Mouse (Mus musculus): Measurements from ENCODE around the gene Prn. TPM values are rescaled to one million over a fixed set of nuclear protein-coding genes. Genes with fewer than 3 reads are reported as not detected.

Prn gene
- polyA plus RNA-seq, 1 experiment from 2014 or later: not detected

DNA sequence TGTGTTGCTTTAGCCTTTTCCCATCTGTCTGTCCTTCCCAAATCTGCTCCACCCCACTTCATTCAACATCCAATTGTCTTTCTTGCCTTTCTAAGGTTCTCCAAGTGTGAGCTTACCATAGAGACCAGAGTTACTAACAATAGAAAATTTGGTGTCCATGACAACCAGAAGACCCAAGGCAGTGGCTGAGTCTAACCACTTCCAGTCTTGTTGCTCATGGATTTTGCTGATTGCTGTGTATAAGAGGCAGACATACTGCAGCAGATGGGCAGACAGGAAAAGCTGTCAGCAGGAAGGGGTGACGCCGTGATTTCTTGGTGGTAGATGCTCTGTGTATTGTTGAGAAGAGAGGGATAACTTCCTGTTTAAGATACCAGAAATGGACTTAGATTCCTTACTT, 26.6 kb upstream of the Prn start:
- no peak overlapping the region for H3K27ac ChIP-seq
- 58% methylated on average over 2 of the region's 2 CpGs for WGBS
- no peak overlapping the region for H3K4me2 ChIP-seq (replicated peaks)
- DNase-seq (ENCODE audit: low spot score): no peak
- H3K27me3 ChIP-seq (ENCODE audit: control insufficient read depth, insufficient read depth, low read length): no peaks in the 10 kb centered on the region
- no peaks in the 10 kb centered on the region for H3K36me3 ChIP-seq (replicated peaks; ENCODE audit: control insufficient read depth, insufficient read depth)
- H3K4me1 ChIP-seq (replicated peaks; ENCODE audit: control insufficient read depth, insufficient read depth, low read length): peaks cover 6% of the 10 kb centered on the region
- no peak for ATAC-seq (ENCODE audit: low FRiP score)
- H3K9ac ChIP-seq: no peak overlapping the region
- H3K4me3 ChIP-seq (replicated peaks; ENCODE audit: low read length): no peak overlapping the region
- H3K9me3 ChIP-seq (ENCODE audit: control insufficient read depth, low read length): no peaks in the 10 kb centered on the region

DNA sequence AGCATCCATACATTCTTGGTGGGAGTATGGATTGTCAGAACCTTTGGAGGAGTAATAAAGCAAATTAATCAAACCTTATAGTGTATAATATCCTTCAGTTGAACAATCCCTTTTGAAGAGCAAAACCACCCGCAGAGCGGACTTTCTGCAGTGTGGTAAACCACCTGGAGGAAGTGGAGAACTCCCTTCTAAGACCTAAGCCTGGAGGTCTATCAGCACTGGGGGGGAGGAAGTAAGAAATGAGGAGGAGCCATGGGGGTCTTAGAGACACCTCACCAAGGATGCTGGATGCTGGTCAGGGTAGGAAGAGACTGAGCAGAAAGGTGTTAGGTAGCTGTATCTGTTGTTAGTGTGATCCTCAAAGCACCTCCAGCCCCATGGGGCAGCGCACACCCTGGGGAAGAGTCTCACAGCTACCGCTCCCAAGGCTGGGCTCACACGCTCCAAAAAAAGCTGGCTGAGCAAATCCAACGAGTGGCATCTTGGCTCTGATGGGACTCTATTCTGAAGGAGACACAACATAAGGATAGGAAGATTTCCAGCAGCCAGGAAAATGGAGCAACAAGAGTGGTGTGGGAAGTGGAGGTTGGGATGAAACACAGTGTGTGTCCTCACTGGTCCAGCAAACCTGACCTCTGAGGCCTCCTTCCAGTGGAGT, 23.1 kb upstream of the Prn start:
- 93% methylated on average over 6 of the region's 6 CpGs for WGBS
- Histone ChIP-seq H3K27ac (no peak overlapping the region), H3K4me2 (replicated peaks) (no peak overlapping the region), H3K9me3 (ENCODE audit: control insufficient read depth, low read length) (no peaks in the 10 kb centered on the region), H3K4me1 (replicated peaks; ENCODE audit: control insufficient read depth, insufficient read depth, low read length) (peaks cover 6% of the 10 kb centered on the region), H3K27me3 (ENCODE audit: control insufficient read depth, insufficient read depth, low read length) (peaks cover 3% of the 10 kb centered on the region; the same call in 1 of the 2 replicates), H3K36me3 (replicated peaks; ENCODE audit: control insufficient read depth, insufficient read depth) (no peaks in the 10 kb centered on the region), H3K4me3 (replicated peaks; ENCODE audit: low read length) (no peak overlapping the region), H3K9ac (no peak overlapping the region)
- ATAC-seq (ENCODE audit: low FRiP score) (no peak), DNase-seq (ENCODE audit: low spot score) (no peak)

DNA sequence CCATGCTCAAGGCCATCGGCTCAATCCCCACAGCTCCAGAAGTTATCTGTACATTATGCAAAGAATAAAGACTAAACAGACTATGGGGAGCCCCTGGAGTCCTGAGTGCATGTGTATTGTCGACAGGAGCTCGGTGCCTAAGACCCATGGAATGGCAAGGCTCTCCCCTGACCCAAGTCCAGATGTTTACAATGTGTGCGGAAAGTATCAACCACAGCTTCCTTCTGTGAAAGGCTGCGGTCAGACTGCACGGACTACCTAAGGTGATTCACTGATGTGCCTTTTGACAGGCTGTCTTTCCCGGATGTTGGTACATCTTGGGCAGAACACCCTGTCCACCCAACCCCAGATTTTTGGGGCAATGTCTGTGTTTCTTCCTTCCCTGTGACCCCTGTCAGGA, 21.5 kb upstream of the Prn start:
- no peaks in the 10 kb centered on the region for H3K9me3 ChIP-seq (ENCODE audit: control insufficient read depth, low read length)
- peaks cover 3% of the 10 kb centered on the region; the same call in 1 of the 2 replicates for H3K27me3 ChIP-seq (ENCODE audit: control insufficient read depth, insufficient read depth, low read length)
- H3K9ac ChIP-seq: no peak overlapping the region
- peaks cover 3% of the 10 kb centered on the region for H3K4me1 ChIP-seq (replicated peaks; ENCODE audit: control insufficient read depth, insufficient read depth, low read length)
- H3K27ac ChIP-seq: no peak overlapping the region
- DNase-seq (ENCODE audit: low spot score) (no peak), ATAC-seq (ENCODE audit: low FRiP score) (no peak)
- 85% methylated on average over 7 of the region's 7 CpGs for WGBS
- no peaks in the 10 kb centered on the region for H3K36me3 ChIP-seq (replicated peaks; ENCODE audit: control insufficient read depth, insufficient read depth)
- H3K4me2 ChIP-seq (replicated peaks): no peak overlapping the region
- H3K4me3 ChIP-seq (replicated peaks; ENCODE audit: low read length): no peak overlapping the region

DNA sequence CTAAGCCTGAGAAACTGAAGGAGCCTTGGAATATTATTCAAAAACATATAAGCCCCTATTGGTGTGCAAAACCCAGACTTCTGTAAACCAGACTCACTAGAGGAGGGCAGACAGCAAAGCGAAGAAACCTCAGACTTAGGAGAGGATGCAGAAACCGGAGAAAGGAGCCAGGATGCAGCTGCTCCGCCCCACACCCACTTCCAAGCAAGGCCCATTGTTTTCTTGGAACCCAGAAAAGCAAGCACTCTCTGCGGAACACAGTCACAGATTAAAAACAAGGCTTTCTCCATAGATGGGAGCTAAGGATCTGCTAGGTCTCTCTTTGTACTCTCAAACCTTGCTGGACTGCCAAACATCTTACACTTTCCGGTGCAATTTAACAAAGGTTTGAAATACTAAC, 17.2 kb upstream of the Prn start:
- no peak overlapping the region for H3K9ac ChIP-seq
- no peak for ATAC-seq (ENCODE audit: low FRiP score)
- H3K9me3 ChIP-seq (ENCODE audit: control insufficient read depth, low read length): no peaks in the 10 kb centered on the region
- no peak overlapping the region for H3K27ac ChIP-seq
- 36% methylated on average over 5 of the region's 5 CpGs for WGBS
- no peaks in the 10 kb centered on the region for H3K36me3 ChIP-seq (replicated peaks; ENCODE audit: control insufficient read depth, insufficient read depth)
- H3K27me3 ChIP-seq (ENCODE audit: control insufficient read depth, insufficient read depth, low read length): peaks cover 3% of the 10 kb centered on the region; the same call in 1 of the 2 replicates
- DNase-seq (ENCODE audit: low spot score): no peak
- H3K4me2 ChIP-seq (replicated peaks): no peak overlapping the region
- no peak overlapping the region for H3K4me3 ChIP-seq (replicated peaks; ENCODE audit: low read length)
- no peaks in the 10 kb centered on the region for H3K4me1 ChIP-seq (replicated peaks; ENCODE audit: control insufficient read depth, insufficient read depth, low read length)

DNA sequence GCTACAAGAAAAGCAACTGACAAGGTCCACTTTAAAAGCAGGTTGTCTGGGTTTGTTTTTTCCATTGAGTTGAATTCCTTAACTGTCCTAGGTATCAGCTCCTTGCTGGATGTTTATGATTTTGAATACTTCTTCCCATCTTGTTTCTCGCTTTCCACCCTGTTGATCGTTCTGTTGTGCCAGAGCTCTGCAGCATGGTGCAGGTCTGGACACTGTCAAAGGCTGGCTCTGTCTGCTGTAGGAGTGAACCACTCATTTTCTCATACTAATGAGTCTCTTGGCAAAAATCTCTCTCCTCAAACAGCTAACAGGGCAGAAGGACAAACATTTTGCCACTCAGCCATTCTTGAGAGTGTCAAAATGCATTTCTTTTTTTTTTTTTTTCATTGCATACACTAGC, 14.7 kb upstream of the Prn start:
- 93% methylated on average over 2 of the region's 2 CpGs for WGBS
- Histone ChIP-seq H3K36me3 (replicated peaks; ENCODE audit: control insufficient read depth, insufficient read depth) (no peaks in the 10 kb centered on the region), H3K9ac (no peak overlapping the region), H3K27me3 (ENCODE audit: control insufficient read depth, insufficient read depth, low read length) (peaks cover 3% of the 10 kb centered on the region; the same call in 1 of the 2 replicates), H3K4me2 (replicated peaks) (no peak overlapping the region), H3K9me3 (ENCODE audit: control insufficient read depth, low read length) (no peaks in the 10 kb centered on the region), H3K4me1 (replicated peaks; ENCODE audit: control insufficient read depth, insufficient read depth, low read length) (no peaks in the 10 kb centered on the region), H3K4me3 (replicated peaks; ENCODE audit: low read length) (no peak overlapping the region), H3K27ac (no peak overlapping the region)
- ATAC-seq (ENCODE audit: low FRiP score): no peak
- DNase-seq (ENCODE audit: low spot score): no peak

DNA sequence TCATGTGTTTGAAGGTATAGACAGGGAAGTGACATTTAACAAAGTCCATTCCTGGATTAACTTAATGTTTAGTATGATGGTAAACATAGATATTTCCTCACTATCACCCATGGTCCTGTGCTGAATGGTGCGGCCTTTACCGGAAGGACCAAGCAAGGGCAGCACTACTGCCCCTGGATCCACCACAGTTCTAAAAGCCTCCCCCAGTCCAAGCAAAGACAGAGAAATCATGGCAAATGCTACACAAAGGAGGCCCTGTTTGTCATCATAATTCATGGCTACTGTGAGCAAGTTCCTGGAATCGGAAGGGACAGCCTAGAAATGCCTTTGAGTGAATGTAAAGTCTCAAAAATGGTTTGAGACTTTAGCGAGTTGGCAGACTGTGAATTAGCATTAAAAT, 13.7 kb upstream of the Prn start:
- Histone ChIP-seq H3K4me1 (replicated peaks; ENCODE audit: control insufficient read depth, insufficient read depth, low read length) (no peaks in the 10 kb centered on the region), H3K9me3 (ENCODE audit: control insufficient read depth, low read length) (no peaks in the 10 kb centered on the region), H3K36me3 (replicated peaks; ENCODE audit: control insufficient read depth, insufficient read depth) (no peaks in the 10 kb centered on the region), H3K4me3 (replicated peaks; ENCODE audit: low read length) (no peak overlapping the region), H3K9ac (no peak overlapping the region), H3K4me2 (replicated peaks) (no peak overlapping the region), H3K27me3 (ENCODE audit: control insufficient read depth, insufficient read depth, low read length) (no peaks in the 10 kb centered on the region; the same call in 1 of the 2 replicates), H3K27ac (no peak overlapping the region)
- DNase-seq (ENCODE audit: low spot score) (no peak), ATAC-seq (ENCODE audit: low FRiP score) (no peak)
- 93% methylated on average over 4 of the region's 4 CpGs for WGBS

DNA sequence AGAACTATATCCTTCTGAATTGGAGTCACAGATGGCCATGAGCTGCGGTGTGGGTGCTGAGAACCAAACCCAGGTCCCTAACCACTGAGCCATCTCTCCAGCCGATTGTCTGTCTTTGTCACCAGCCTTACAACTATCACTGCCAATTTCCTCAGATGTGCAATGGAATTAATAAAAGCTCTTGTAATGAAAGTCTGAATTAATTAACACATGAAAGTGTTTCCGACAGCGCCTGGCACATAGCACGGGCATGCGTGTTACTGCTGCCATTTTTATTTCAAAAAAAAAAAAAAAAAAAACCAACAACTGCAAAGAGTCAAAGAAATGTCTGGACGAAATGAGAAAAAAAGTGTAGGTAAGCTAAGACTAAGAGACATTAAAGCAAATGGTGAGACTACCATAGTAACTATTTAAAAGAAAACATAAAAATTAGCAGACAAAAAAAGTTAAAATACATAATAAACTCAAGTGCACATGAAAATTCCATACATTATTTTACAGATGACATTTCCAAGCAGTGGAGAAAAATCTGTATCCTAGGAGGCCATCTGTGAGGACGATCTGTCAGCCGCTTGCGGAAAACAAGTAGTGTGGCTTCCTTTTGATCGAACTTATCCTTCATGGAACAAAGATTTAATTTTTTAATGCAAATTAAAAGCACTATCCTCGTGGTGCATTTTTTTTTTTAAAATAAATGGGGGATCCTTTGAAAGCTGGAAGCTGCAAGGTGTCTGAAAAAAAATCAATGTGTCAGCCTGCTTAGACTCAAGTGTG, 12.2 kb upstream of the Prn start:
- H3K4me2 ChIP-seq (replicated peaks): no peak overlapping the region
- no peak overlapping the region for H3K4me3 ChIP-seq (replicated peaks; ENCODE audit: low read length)
- no peaks in the 10 kb centered on the region for H3K4me1 ChIP-seq (replicated peaks; ENCODE audit: control insufficient read depth, insufficient read depth, low read length)
- WGBS: 88% methylated on average over 12 of the region's 12 CpGs
- H3K27me3 ChIP-seq (ENCODE audit: control insufficient read depth, insufficient read depth, low read length): no peaks in the 10 kb centered on the region
- ATAC-seq (ENCODE audit: low FRiP score) (no peak), DNase-seq (ENCODE audit: low spot score) (no peak)
- H3K36me3 ChIP-seq (replicated peaks; ENCODE audit: control insufficient read depth, insufficient read depth): no peaks in the 10 kb centered on the region
- H3K9ac ChIP-seq: no peak overlapping the region
- no peak overlapping the region for H3K27ac ChIP-seq
- H3K9me3 ChIP-seq (ENCODE audit: control insufficient read depth, low read length): no peaks in the 10 kb centered on the region

DNA sequence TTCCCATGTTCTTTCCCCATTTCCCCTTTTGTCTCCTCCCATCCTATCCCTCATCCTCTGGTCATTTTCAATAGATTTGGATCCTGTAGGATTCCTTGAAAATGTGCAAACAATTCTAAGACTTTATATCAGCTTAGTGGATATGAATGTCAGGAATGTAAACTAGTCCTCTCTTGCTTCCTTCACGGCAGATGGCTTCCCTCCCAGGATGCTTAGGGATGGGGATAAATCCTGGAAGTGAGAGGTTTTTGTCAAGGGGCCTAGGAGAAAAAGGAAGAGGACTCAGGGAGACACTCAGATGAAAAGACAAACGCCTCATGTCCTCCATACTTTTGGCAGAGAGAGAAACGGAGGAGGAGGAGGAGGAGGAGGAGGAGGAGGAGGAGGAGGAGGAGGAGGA, 7.3 kb upstream of the Prn start:
- H3K27ac ChIP-seq: no peak overlapping the region
- no peaks in the 10 kb centered on the region for H3K36me3 ChIP-seq (replicated peaks; ENCODE audit: control insufficient read depth, insufficient read depth)
- no peak overlapping the region for H3K9ac ChIP-seq
- ATAC-seq (ENCODE audit: low FRiP score) (no peak), DNase-seq (ENCODE audit: low spot score) (no peak)
- no peaks in the 10 kb centered on the region for H3K4me1 ChIP-seq (replicated peaks; ENCODE audit: control insufficient read depth, insufficient read depth, low read length)
- WGBS: 76% methylated on average over 2 of the region's 3 CpGs
- H3K4me3 ChIP-seq (replicated peaks; ENCODE audit: low read length): no peak overlapping the region
- H3K9me3 ChIP-seq (ENCODE audit: control insufficient read depth, low read length): no peaks in the 10 kb centered on the region
- no peak overlapping the region for H3K4me2 ChIP-seq (replicated peaks)
- no peaks in the 10 kb centered on the region for H3K27me3 ChIP-seq (ENCODE audit: control insufficient read depth, insufficient read depth, low read length)

DNA sequence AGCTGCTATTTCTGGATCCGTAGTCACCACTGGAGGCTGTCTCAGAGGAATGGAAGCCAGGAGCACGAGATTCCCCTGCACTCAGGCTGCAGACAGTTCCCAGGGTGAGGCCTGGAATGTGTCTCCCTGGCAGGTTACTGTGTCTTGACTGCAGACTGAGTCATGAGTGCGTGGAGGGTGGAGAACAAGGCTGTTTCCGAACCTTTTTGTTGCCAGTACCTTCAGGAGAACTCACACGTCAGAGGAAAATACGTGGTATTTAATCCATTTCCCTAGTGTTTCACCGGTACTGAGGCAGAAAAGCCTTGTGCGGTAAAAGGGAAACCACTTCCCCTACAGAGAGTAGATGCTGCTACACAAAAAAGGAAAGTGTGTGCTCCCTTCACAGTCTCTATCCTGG, 6.9 kb upstream of the Prn start:
- no peak for ATAC-seq (ENCODE audit: low FRiP score)
- H3K4me1 ChIP-seq (replicated peaks; ENCODE audit: control insufficient read depth, insufficient read depth, low read length): no peaks in the 10 kb centered on the region
- no peak overlapping the region for H3K4me2 ChIP-seq (replicated peaks)
- H3K4me3 ChIP-seq (replicated peaks; ENCODE audit: low read length): no peak overlapping the region
- no peaks in the 10 kb centered on the region for H3K36me3 ChIP-seq (replicated peaks; ENCODE audit: control insufficient read depth, insufficient read depth)
- H3K9ac ChIP-seq: no peak overlapping the region
- H3K9me3 ChIP-seq (ENCODE audit: control insufficient read depth, low read length): no peaks in the 10 kb centered on the region
- H3K27me3 ChIP-seq (ENCODE audit: control insufficient read depth, insufficient read depth, low read length): no peaks in the 10 kb centered on the region
- H3K27ac ChIP-seq: no peak overlapping the region
- no peak for DNase-seq (ENCODE audit: low spot score)
- 55% methylated on average over 8 of the region's 8 CpGs for WGBS

Data from hindbrain, embryonic 14.5 days (tissue).